Mouse (Mus musculus): Measurements from ENCODE around the gene Nif3l1. TPM values are rescaled to one million over a fixed set of nuclear protein-coding genes. Genes with fewer than 3 reads are reported as not detected.

The Nif3l1 gene
- total and polyA plus RNA-seq, 3 experiments = 34.5 to 107 (median 39.6) TPM

DNA sequence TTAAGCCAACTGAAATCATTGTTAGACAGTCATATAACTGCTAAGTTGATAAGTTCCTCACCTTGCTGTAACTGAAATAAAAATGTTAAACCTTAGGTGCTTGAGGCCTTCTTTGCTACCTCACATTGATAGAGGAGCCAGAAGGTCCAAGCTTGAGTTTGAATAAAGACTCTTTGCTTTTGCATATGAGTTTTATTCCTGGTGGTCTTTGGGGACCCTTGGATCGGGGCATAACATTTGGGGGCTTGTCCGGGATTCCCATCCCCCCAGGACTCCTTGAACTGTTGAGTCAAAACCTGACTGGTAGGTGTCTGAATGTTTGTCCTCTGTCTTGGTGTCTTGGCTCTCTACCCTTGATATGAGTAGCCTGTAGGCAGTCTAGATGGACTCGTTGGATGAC lies 62.3 kb downstream of the Nif3l1 start:
- peak overlapping the region in 1 of 3 experiments; percentile 11 for H3K4me3 ChIP-seq (replicated peaks in 1 of 3; ENCODE audit: low read depth in 2 of 3, low read length in 2 of 3, poor library complexity in 1 of 3)
- H3K36me3 ChIP-seq (replicated peaks in 1 of 2; ENCODE audit: control insufficient read depth in 1 of 2, insufficient read depth in 1 of 2, low read length in 1 of 2) = peaks cover 4 to 37% of the 10 kb centered on the region in 2 experiments
- peaks cover 23% of the 10 kb centered on the region for H3K79me2 ChIP-seq (replicated peaks; ENCODE audit: control insufficient read depth, extremely low read depth, insufficient read depth, poor library complexity, severe bottlenecking)
- no peak overlapping the region for H3K4me2 ChIP-seq (ENCODE audit: insufficient read depth, low read depth, poor library complexity, severe bottlenecking)
- H3K9me3 ChIP-seq (replicated peaks; ENCODE audit: low read length) = peaks cover 29% of the 10 kb centered on the region
- no peak for DNase-seq (ENCODE audit: extremely low read depth)
- H3K27me3 ChIP-seq (replicated peaks) = no peaks in the 10 kb centered on the region
- dilution Hi-C loops (cut with MboI; ENCODE audit: extremely low pct_ligation_motif_present, extremely low pct_unique_long_range_greater_than_20kb, low sequenced_read_pairs) = no loop called here
- in situ Hi-C loops (cut with MboI; ENCODE audit: low pct_ligation_motif_present, low pct_unique_long_range_greater_than_20kb, low sequenced_read_pairs) = no loop called here
- no peak overlapping the region for H3K9ac ChIP-seq (ENCODE audit: insufficient read depth, low read depth)
- TF ChIP-seq BHLHE40 (IDR thresholded peaks at IDR 0.05; ENCODE audit: low read depth, low read length) (no peak), CHD2 (IDR thresholded peaks at IDR 0.05; ENCODE audit: low read length) (0 out of 2 replicates have a peak, but pooled peaks have one; percentile 41)
- H3K27ac ChIP-seq (ENCODE audit: insufficient read depth, low read depth) = no peak overlapping the region
- peaks cover 0 to 11% of the 10 kb centered on the region in 2 experiments; a peak in 3 of 4 replicates for H3K4me1 ChIP-seq (ENCODE audit: control insufficient read depth in 1 of 2, insufficient read depth in 2 of 2)

Other genes starting within 250 kb of the Nif3l1 start
- gene Aox4, start 234.8 kb upstream of the Nif3l1 start, total RNA-seq (2012; rRNA removed) = 0.08 TPM in 1 of 2 replicates, not detected in the other
- gene Aox4, start 234.8 kb upstream of the Nif3l1 start, total RNA-seq (2014; rRNA removed) = 0.05 and 0.07 TPM in 2 replicates
- 0.20 and 0.27 TPM in 2 replicates for gene Aox4, start 234.8 kb upstream of the Nif3l1 start, polyA plus RNA-seq (2012; ENCODE audit: insufficient read length, low read depth)
- gene Aox2, start 166.8 kb upstream of the Nif3l1 start, total RNA-seq (2012; rRNA removed) = not detected in 2 replicates
- gene Aox2, start 166.8 kb upstream of the Nif3l1 start, total RNA-seq (2014; rRNA removed) = not detected in 2 replicates
- not detected in 2 replicates for gene Aox2, start 166.8 kb upstream of the Nif3l1 start, polyA plus RNA-seq (2012; ENCODE audit: insufficient read length, low read depth)
- gene Bzw1, start 52.3 kb upstream of the Nif3l1 start, total RNA-seq (2012; rRNA removed) = 104 and 151 TPM in 2 replicates
- gene Bzw1, start 52.3 kb upstream of the Nif3l1 start, total RNA-seq (2014; rRNA removed) = 252 and 289 TPM in 2 replicates
- 225 and 243 TPM in 2 replicates for gene Bzw1, start 52.3 kb upstream of the Nif3l1 start, polyA plus RNA-seq (2012; ENCODE audit: insufficient read length, low read depth)
- 90.0 and 107 TPM in 2 replicates for gene Clk1, start 21.1 kb upstream of the Nif3l1 start, total RNA-seq (2012; rRNA removed)
- 209 and 233 TPM in 2 replicates for gene Clk1, start 21.1 kb upstream of the Nif3l1 start, total RNA-seq (2014; rRNA removed)
- 119 and 126 TPM in 2 replicates for gene Clk1, start 21.1 kb upstream of the Nif3l1 start, polyA plus RNA-seq (2012; ENCODE audit: insufficient read length, low read depth)
- gene Ppil3, start 335 bp downstream of the Nif3l1 start, total RNA-seq (2012; rRNA removed) = 66.1 and 90.4 TPM in 2 replicates
- 161 and 191 TPM in 2 replicates for gene Ppil3, start 335 bp downstream of the Nif3l1 start, total RNA-seq (2014; rRNA removed)
- gene Ppil3, start 335 bp downstream of the Nif3l1 start, polyA plus RNA-seq (2012; ENCODE audit: insufficient read length, low read depth) = 103 and 114 TPM in 2 replicates
- gene Orc2, start 60.0 kb downstream of the Nif3l1 start, total RNA-seq (2012; rRNA removed) = 48.6 and 62.7 TPM in 2 replicates
- gene Orc2, start 60.0 kb downstream of the Nif3l1 start, total RNA-seq (2014; rRNA removed) = 151 and 176 TPM in 2 replicates
- gene Orc2, start 60.0 kb downstream of the Nif3l1 start, polyA plus RNA-seq (2012; ENCODE audit: insufficient read length, low read depth) = 99.1 and 104 TPM in 2 replicates
- 3.6 and 4.7 TPM in 2 replicates for gene Fam126b, start 141.2 kb downstream of the Nif3l1 start, total RNA-seq (2012; rRNA removed)
- gene Fam126b, start 141.2 kb downstream of the Nif3l1 start, total RNA-seq (2014; rRNA removed) = 5.5 and 6.2 TPM in 2 replicates
- 4.4 and 4.6 TPM in 2 replicates for gene Fam126b, start 141.2 kb downstream of the Nif3l1 start, polyA plus RNA-seq (2012; ENCODE audit: insufficient read length, low read depth)
- 139 and 145 TPM in 2 replicates for gene Ndufb3, start 141.2 kb downstream of the Nif3l1 start, total RNA-seq (2012; rRNA removed)
- gene Ndufb3, start 141.2 kb downstream of the Nif3l1 start, total RNA-seq (2014; rRNA removed) = 184 and 210 TPM in 2 replicates
- 62.9 and 89.6 TPM in 2 replicates for gene Ndufb3, start 141.2 kb downstream of the Nif3l1 start, polyA plus RNA-seq (2012; ENCODE audit: insufficient read length, low read depth)